Mouse (Mus musculus): ENCODE measurements around the gene Pnpla3.
"Not testable (repeated sequence)": the region's sequence is repeated elsewhere in the genome, so short reads cannot be mapped to it uniquely, and the experiment has no call there.

The Pnpla3 gene

GRCm38 (mm10) chr15:84167600-84167999 lies at the start of gene Pnpla3:
TSS of gene Pnpla3 (plus strand) at chr15:84167837.
- DNase-seq (ENCODE audit: low spot score in 2 of 2), result peak; percentile 27 to 77

GRCm38 (mm10) chr15:84120612-84121011 lies 47.0 kb upstream of the Pnpla3 start:
- DNase-seq (ENCODE audit: low spot score in 2 of 2), result no peak

- DNase-seq (ENCODE audit: low spot score in 2 of 2), result no peak
Observed at GRCm38 (mm10) chr15:84121036-84121435, 46.6 kb upstream of the Pnpla3 start.

- no peak for DNase-seq (ENCODE audit: low spot score in 2 of 2)
Observed at GRCm38 (mm10) chr15:84123075-84123474, 44.6 kb upstream of the Pnpla3 start, which contains the start of gene Pnpla5. TSS of gene Pnpla5 (minus strand) at chr15:84123175.

DNA sequence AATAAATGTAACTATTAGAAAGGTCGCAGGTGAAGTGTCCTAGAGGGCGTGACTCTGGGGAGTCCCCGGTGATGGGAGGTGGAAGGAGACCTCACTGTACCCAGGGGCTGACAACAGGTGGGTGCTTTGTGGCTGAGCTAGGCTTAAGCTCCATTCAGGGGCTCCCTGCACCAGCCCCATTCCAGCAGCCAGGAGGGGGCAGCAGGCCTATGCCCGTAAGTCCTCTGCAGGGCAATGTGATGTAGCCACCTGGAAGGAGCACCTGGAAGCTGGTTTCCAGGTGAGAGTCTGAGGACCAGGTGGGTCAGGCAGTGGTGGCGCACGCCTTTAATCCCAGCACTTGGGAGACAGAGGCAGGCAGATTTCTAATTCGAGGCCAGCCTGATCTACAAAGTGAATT lies 43.6 kb upstream of the Pnpla3 start:
- no peak for DNase-seq (ENCODE audit: low spot score in 2 of 2)

GRCm38 (mm10) chr15:84126447-84126846 lies 41.2 kb upstream of the Pnpla3 start:
- DNase-seq (ENCODE audit: low spot score in 2 of 2), result no peak

GRCm38 (mm10) chr15:84126871-84127270 lies 40.8 kb upstream of the Pnpla3 start:
- DNase-seq (ENCODE audit: low spot score in 2 of 2), result no peak

DNA sequence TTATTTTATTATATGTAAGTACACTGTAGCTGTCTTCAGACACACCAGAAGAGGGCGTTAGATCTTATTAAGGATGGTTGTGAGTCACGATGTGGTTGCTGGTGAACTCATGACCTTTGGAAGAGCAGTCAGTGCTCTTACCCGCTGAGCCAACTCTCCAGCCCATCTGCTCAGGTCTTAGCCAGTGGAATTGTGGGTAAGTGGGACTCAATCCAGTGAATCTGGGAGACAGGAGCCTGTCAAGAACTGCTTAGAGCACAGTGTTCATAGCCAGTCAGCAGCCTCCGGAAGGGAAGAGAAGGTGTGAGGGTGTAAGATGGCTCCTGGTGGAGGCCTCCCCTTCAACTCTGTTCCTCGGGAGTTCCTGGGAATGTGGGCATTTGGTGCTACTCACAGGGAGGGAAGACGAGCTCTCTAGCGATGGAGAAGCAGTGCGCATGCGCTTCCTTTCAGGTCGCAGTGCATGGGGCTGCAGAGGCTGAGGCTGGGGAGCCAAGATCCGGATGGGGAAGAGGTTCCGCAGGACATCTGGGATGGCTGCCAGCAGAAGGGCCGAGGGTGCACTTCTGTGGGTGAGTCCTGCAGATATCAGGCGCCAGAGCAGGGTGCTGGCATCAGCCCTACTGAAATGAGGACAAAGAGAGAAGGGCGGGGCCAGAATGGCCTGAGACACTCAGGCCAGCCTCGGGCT lies 36.4 kb upstream of the Pnpla3 start:
- no peak for DNase-seq (ENCODE audit: low spot score in 2 of 2)

- no peak for DNase-seq (ENCODE audit: low spot score in 2 of 2)
Observed at GRCm38 (mm10) chr15:84131971-84132370, 35.7 kb upstream of the Pnpla3 start.

DNA sequence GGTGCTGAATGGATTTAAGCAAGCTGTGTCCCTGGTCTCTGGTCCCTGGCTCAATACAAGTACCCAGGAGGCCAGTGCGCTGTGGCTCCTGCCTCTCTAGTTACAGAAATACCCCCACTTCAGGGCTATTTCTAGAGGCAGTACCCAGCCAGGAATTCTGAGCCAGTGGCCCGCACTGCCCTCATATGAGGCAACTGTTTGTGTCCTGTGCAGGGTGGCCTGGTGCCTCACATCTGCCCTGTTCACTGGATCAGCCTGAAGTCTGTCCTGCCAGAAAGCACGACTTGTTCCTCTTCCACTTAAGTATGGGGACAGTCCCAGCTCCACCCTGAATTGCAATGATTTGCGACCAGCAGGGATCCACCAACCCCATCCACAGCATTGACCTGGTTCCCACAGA lies 34.2 kb upstream of the Pnpla3 start:
- DNase-seq (ENCODE audit: low spot score in 2 of 2), result no peak

DNA sequence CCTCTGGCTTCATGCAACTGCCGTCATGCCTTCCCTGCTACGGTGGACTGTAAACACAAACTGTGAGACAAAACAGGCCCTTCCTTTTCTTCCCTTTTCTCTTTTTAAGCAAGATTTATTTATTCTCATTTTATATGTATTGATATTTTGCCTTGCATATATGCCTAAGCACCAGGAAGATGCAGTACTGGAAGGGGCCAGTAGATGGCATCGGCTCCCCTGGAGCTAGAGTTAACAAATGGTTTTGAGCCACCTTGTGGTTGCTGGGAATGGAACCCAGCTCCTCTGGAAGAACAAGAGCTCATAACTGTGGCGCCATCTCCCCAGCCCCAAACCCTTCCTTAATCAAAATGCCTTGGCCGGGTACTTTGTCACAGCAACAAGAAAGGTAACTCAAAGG lies 32.2 kb upstream of the Pnpla3 start:
- peak; percentile 24 to 68 for DNase-seq (ENCODE audit: low spot score in 2 of 2)

DNA sequence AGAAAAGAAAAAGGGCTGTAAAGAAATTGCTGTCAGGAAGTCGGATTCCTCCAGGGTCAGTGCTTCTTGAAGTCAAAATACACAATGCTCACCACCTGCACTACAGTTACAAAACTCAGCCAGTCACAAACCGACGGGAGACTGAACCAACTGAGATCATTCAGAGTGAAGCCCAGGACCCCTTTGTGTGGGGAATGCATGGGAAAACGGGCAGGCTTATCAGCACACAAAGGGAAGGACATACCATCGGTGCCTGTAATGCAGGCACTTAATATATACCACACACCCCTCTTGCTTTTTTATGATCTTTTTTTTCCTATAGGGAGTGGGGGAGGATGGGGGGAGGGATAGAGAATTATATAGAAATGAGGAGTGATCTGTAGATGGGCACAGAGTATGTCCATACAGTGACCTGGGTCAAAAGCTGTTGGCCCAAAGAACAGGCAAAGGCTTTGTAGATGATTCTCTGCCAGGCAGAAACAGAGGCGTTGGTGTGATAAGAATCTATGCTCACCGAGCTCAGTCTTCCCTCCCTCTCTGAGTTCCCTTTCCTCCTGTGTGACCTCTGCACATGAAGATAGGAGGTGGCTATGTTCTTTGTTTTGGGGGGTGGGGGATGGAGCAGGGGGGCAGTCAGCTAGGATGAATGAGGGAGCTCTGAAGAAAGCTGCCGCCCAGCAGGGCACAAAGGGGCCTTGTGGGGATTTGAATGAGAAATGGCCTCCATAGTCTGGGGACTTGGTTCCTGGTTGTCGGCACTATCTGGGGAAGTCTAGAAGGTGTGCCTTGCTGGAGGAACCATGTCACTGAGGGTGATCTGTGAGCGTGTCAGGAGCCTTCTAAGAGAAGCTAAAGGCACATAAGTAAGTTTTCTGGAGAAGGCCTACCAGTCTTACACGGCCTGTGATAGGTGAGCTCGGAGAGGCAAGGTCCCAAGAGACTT lies 30.9 kb upstream of the Pnpla3 start:
- no peak for DNase-seq (ENCODE audit: low spot score in 2 of 2)

DNA sequence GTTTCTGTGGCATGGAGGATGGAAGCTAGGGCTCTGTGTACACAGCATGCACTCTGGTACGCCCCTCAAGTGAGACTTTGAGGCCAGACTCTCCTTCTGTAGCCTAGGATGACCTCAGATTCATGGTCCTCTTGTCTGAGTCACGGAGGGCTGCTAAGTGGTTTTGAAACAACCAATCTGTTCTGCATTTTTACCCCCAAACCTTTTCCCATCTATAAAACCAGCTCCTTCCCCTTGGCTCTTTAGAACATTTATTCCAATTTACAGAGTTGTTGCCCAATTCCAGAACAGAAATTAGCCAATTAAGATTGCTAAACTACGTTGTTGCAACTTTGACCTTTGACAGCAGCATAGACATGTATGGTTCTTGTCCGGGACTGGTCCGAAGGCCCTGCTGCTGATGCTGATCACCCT lies 28.0 kb upstream of the Pnpla3 start:
- no peak for DNase-seq (ENCODE audit: low spot score in 2 of 2)

- DNase-seq (ENCODE audit: low spot score in 2 of 2), result no peak
Observed at GRCm38 (mm10) chr15:84140109-84140508, 27.5 kb upstream of the Pnpla3 start.

GRCm38 (mm10) chr15:84140929-84141328 lies 26.7 kb upstream of the Pnpla3 start:
- DNase-seq (ENCODE audit: low spot score in 2 of 2), result no peak

DNA sequence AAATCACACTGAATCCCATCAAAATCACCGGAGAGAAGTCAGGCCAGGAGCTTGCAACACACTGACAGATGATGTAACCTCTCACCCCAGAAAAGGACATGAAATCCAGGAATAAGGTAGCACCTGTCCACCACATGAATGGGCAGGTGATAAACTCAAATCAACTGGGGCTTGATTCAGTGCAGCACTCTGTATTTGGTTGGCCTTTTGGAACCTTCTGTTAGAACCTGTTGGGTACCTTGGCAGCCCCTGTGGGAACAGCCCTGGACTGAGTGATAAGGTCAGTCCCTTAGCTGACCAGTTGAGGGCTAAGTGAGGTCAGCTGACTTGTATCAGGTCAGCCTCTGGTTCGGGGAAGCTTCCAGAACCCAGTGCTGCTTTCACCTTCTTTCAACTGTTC lies 11.5 kb upstream of the Pnpla3 start:
- no peak for DNase-seq (ENCODE audit: low spot score in 2 of 2)

GRCm38 (mm10) chr15:84157530-84157929 lies 10.1 kb upstream of the Pnpla3 start:
- not testable (repeated sequence) for DNase-seq (ENCODE audit: low spot score in 2 of 2)

DNA sequence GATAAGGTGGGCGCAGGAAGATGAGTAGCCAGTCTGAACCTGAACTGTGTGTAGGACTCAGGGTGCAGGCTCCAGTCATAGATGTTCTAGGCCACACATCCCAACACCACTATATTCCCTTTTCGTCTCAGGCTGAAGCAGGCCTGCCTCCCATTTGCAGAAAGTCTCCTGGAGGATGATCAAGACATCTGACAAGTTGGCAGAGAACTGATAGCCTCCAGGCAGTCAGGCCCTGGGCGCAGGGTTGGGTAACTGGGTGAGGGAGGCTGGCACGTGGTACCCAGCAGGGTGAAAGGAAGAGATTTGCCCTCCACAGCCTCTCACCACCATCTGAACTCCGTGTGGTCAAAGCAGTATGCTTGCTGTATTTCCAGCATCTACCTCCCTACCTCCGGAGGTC lies 5.8 kb upstream of the Pnpla3 start:
- no peak for DNase-seq (ENCODE audit: low spot score in 2 of 2)

DNA sequence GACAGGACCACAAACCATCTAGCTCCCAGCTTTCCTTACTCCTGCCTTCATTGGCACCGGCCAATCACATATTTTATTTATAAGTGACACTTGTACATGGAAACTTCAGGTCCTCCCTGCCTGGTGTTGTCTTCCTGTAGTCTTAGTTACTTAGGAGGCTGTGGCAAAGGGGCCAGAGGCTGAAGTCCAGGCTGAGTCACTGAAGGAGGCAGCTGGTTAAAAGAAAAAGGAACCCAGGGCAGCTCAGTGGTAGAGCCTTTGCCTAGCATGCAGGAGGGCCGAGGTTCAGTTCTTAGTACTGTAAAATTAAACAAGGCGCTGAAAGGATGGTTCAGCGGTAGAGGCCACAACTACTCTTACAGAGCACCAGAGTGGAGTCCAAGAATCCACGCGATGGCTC lies 819 bp upstream of the Pnpla3 start:
- no peak for DNase-seq (ENCODE audit: low spot score in 2 of 2)

DNA sequence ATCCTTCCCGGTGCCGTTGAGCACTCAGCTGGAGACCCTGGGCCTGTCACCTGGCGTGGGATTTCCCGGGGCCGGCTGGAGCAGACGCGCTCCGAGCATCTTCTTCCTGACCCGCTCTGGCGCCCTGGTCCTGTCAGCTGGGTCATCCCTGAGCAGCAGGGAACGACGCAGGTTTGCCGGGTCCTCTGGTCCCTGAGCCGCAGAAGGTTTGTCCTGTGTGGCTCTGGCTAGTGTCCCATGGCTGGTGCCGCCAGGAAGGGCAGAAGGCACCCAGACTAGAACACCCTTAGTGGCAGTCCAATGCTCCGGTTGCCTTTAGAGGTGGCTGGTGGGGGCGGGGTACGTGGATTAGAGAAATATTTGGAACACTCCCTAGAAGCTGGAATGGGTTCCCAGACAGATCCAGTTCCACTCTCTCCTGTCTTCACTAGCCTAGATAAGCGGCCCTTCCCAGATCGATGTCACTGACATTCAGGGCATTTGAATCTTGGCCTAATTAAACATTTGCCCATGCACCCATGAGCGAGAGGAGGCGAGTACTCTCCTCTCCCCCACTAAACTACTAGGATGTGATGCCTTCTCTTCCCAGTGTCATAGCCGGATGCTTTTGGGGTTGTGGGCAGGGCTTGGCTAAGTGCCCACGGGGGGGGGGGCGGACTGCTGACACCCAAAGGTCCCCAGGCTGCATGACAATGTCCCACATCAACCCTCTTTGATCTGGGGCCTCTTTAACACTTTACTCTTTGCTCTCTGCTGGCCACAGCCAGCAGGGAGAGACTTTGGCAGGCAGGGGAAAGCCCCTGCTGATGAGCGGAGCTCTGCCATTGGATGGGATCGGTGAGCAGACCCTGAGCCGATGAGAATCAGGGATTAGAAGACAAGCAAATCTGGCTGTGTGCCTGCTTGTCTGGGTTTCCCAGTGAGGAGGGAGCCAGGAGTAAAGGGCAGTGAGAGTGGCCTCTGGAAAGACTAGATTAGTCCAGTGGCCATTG lies 829 bp downstream of the Pnpla3 start:
- DNase-seq (ENCODE audit: low spot score in 2 of 2), result no peak

- DNase-seq (ENCODE audit: low spot score in 2 of 2), result no peak
Observed at GRCm38 (mm10) chr15:84169511-84169910, 1.9 kb downstream of the Pnpla3 start.

DNA sequence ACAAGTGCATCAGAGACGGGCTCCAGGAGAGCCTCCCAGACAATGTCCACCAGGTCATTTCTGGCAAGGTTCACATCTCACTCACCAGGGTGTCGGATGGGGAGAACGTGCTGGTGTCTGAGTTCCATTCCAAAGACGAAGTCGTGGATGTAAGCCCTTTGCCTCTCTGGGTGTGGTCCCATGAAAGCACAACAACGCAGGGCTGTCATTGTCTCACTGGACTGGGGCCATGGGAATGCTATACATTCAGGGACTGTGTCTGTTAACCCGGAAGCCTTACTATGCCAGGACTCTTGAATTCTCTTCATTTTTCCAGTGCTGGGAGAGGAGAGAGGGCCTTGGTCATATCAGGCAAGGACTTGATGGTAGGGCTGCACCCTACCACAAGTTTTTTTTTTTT lies 3.5 kb downstream of the Pnpla3 start:
- DNase-seq (ENCODE audit: low spot score in 2 of 2), result no peak

All from spleen, postnatal 10 days (tissue).